Mouse (Mus musculus): ENCODE results near the gene Ciart.
"Not testable (repeated sequence)": the region's sequence is repeated elsewhere in the genome, so short reads cannot be mapped to it uniquely, and the experiment has no call there.

Gene Ciart

GRCm38 (mm10) chr3:95881979-95882815 is at the start of gene Ciart:
Gene Ciart, minus strand, starts transcription at chr3:95882251.
- DNase-seq (ENCODE audit: low spot score) = peak; percentile 94

- no peak for DNase-seq (ENCODE audit: low spot score)
Measured at GRCm38 (mm10) chr3:95931471-95931870, 49.4 kb upstream of the Ciart start.

GRCm38 (mm10) chr3:95930471-95930789 is 48.4 kb upstream of the Ciart start:
- no peak for DNase-seq (ENCODE audit: low spot score)

- peak; percentile 47 for DNase-seq (ENCODE audit: low spot score)
Measured at GRCm38 (mm10) chr3:95929581-95930470, 47.8 kb upstream of the Ciart start.

- peak; percentile 96 for DNase-seq (ENCODE audit: low spot score)
Measured at GRCm38 (mm10) chr3:95928658-95929503, 46.8 kb upstream of the Ciart start, which contains the start of gene Anp32e. Gene Anp32e, plus strand, starts transcription at chr3:95929246.

- no peak for DNase-seq (ENCODE audit: low spot score)
Measured at GRCm38 (mm10) chr3:95928261-95928657, 46.2 kb upstream of the Ciart start.

- no peak for DNase-seq (ENCODE audit: low spot score)
Measured at GRCm38 (mm10) chr3:95925087-95925486, 43.0 kb upstream of the Ciart start.

- no peak for DNase-seq (ENCODE audit: low spot score)
Measured at GRCm38 (mm10) chr3:95924185-95924584, 42.1 kb upstream of the Ciart start.

- not testable (repeated sequence) for DNase-seq (ENCODE audit: low spot score)
Measured at GRCm38 (mm10) chr3:95923429-95923828, 41.4 kb upstream of the Ciart start.

GRCm38 (mm10) chr3:95920532-95920931 is 38.5 kb upstream of the Ciart start:
- DNase-seq (ENCODE audit: low spot score) = not testable (repeated sequence)

GRCm38 (mm10) chr3:95916760-95917159 is 34.7 kb upstream of the Ciart start:
- no peak for DNase-seq (ENCODE audit: low spot score)

- DNase-seq (ENCODE audit: low spot score) = no peak
Measured at GRCm38 (mm10) chr3:95914706-95915105, 32.7 kb upstream of the Ciart start.

- DNase-seq (ENCODE audit: low spot score) = no peak
Measured at GRCm38 (mm10) chr3:95907613-95908012, 25.6 kb upstream of the Ciart start.

GRCm38 (mm10) chr3:95906860-95907259 is 24.8 kb upstream of the Ciart start:
- no peak for DNase-seq (ENCODE audit: low spot score)

GRCm38 (mm10) chr3:95905940-95906492 is 24.0 kb upstream of the Ciart start:
- DNase-seq (ENCODE audit: low spot score) = peak; percentile 54

GRCm38 (mm10) chr3:95905146-95905939 is 23.3 kb upstream of the Ciart start:
- DNase-seq (ENCODE audit: low spot score) = no peak

GRCm38 (mm10) chr3:95904568-95904967 is 22.5 kb upstream of the Ciart start, which contains the start of gene Car14:
Gene Car14, minus strand, starts transcription at chr3:95904691.
- no peak for DNase-seq (ENCODE audit: low spot score)

GRCm38 (mm10) chr3:95903753-95904502 is 21.9 kb upstream of the Ciart start:
- no peak for DNase-seq (ENCODE audit: low spot score)

GRCm38 (mm10) chr3:95902643-95903042 is 20.6 kb upstream of the Ciart start:
- DNase-seq (ENCODE audit: low spot score) = no peak

- DNase-seq (ENCODE audit: low spot score) = no peak
Measured at GRCm38 (mm10) chr3:95902373-95902625, 20.2 kb upstream of the Ciart start.

All from urinary bladder, postnatal 14 days (tissue).